Mouse (Mus musculus): Measurements from ENCODE around the gene Nfam1.

DNA sequence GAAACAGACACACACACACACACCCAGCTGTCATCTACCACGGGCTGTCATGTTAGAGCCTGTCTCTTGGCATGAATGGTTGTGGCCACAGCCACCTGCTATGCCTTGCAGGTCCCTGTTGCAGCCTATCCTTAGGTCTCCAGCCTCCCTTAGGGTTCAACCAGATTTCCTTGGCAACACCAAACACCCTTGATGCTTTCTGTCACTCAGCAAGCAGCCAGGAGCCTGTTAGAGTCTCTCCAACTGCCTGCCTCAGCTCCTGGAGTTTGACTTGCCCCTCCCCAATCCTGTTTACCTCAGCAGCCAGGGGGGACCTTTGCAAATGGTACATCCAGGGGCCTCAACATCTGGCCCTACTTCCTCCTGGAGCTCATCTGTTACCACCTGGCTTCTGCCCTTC is 58.6 kb downstream of the Nfam1 start:
- TF ChIP-seq CTCF (IDR thresholded peaks at IDR 0.05; ENCODE audit: low read depth) (no peak), EP300 (IDR thresholded peaks at IDR 0.05; ENCODE audit: low read depth) (no peak)
